Mouse (Mus musculus) ovary, adult 18-20 months (tissue): ENCODE measurements around the gene Fzd7.
"Not testable (repeated sequence)": the region's sequence is repeated elsewhere in the genome, so short reads cannot be mapped to it uniquely, and the experiment has no call there.

Experiments
- DNase-seq: peaks from one replicate; pipeline ENCODE4 v3.0.0; 2022; ENCODE audit warnings: low spot score, mixed read lengths

Gene Fzd7

DNA sequence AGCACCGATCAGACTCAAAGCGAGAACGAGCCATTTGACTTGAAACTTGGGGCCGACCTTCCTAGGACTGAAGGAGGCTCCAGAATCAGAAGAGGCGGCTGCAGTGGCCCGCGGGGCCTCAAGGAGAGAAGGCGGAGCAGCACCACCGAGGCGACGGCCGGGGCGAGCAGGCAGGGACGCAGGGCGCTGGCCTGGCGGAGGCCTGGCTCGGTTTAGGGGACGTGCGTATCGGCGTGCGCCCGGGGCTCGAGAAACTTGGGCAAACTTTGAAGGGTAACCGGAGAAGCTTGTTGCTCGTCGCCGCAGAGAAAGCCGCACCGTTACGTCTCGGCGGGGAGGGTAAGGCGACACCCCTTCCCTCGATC is at the start of gene Fzd7:
Fzd7 (plus strand) TSS at position 94 of the 365 bp plus-strand sequence.
- DNase-seq, result no peak

DNA sequence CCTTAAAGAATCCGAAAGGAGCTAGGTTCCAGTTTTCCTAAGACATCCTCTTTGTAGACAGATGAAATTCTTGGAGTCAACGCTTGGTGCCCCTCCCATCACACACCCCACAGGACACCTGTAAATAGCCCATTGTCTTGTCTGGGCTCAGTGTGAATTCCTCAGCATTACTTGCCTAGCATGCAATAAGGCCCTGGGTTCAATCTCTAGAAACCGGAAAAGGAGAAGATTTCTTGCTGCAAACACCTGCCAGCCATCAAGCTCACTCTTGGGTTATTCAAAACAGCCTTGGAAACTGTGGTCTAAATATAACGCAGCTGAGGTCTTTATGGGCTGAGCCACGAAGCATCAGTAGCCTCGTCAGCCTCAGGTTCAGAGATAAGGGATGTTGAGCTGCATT is 48.9 kb upstream of the Fzd7 start:
- DNase-seq, result no peak

DNA sequence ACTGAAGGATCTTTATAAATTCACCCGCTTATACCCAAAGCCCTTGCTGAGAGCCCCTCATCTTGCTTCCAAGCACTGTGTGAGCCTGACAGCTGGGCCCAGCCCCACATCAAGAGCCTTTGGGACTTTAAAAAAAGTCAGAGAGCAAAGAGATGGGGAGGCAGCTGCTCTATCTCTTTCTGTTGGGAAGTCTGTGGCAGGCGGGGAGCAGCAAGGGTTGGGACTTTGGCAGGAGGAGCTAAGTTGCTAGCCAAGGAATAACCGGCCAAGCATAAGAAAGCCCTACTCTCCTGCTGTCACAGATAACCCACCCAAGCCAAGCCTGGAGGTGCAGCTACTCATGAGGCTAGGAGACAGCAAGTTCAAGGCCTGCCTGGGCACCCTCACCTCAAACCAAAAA is 48.2 kb upstream of the Fzd7 start:
- DNase-seq, result peak; percentile 21

DNA sequence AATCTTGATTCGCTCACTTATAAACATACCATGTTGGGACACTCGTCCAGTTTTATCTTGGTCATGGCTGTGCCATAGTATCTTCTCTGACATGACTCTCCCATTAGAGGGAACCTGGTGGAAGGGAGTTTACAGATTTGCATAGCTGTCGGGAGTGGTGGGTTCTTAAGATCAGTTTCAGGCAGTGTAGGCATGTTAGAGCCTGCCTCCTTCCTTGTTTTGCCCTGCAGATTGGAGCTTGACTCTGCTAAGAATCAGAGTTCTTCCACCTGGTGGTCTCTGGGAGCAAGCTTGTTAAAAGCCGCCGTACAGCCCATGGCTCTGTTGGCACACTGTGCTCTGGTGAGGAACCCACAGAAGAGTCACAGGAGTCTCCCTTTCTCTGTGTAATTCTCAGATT is 47.0 kb upstream of the Fzd7 start:
- no peak for DNase-seq

GRCm38 (mm10) chr1:59436321-59436720 is 45.9 kb upstream of the Fzd7 start:
- no peak for DNase-seq

- DNase-seq, result no peak
These were observed 44.3 kb upstream of the Fzd7 start for GRCm38 (mm10) chr1:59437927-59438326.

DNA sequence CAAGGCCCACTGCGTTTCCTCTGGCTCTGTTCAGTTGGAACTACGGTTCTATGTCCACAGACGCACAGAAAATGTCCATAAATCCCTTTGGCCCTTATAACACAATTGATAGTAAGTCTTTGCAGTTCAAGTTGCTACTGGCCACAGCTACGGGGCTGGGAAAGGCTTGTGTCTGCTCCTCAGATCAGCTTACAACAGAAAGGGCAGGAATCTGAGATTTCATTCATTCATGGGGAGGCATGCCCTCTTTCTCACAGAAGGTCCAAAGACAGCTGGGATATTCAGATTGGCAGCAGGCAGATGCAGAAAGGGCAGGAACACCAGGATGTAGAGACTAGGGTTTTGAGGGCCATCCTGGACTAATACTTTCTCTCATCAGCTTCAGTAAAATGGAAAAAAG is 43.9 kb upstream of the Fzd7 start:
- no peak for DNase-seq

DNA sequence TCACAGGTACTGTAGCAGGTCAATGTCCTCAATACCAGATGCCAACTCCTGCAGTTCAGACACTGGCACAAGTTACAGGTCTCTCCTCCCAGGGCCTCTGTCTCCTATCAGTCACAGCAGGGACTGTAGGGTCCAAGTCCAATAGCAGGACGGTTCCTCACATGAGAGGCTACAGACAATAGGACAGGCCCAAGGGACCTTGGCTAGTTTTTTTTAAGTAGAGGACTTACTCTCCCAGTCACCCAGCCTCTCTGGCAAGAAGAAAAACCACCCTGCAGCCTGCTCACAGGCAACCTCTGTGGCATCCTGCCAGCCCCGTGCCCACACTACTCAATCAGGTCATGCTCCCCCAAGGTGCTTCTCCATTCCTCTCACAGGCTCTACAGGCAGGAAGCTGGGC is 43.0 kb upstream of the Fzd7 start:
- DNase-seq, result no peak

GRCm38 (mm10) chr1:59439941-59440340 is 42.3 kb upstream of the Fzd7 start:
- DNase-seq, result no peak

GRCm38 (mm10) chr1:59442721-59443120 is 39.5 kb upstream of the Fzd7 start:
- DNase-seq, result not testable (repeated sequence)

DNA sequence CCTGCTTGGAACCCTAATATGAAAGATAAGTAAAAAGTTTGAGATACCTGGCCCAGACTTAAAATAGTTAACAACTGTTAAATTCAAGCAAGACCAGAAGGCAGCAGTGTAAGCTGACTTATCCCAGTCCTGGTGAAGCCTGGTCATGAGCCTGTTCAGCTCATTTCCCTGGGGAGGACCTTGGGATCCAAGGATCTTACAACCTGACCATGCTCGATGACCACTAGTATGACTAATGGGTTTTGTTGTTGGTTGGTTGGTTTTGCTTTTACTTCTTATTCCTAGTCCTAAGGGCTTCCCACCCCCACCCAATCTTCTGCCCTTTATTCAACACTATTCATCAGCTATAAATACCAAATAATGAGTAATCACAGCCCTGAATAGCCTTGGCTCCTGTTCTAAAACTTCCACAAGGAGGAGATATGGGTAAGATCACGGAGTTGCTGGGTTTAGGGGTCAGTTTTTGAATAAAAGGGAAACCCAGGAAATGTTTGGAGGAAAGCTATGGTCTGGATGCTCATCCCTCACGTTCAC is 38.0 kb upstream of the Fzd7 start:
- no peak for DNase-seq

- no peak for DNase-seq
These were observed 37.0 kb upstream of the Fzd7 start for GRCm38 (mm10) chr1:59445242-59445641.

DNA sequence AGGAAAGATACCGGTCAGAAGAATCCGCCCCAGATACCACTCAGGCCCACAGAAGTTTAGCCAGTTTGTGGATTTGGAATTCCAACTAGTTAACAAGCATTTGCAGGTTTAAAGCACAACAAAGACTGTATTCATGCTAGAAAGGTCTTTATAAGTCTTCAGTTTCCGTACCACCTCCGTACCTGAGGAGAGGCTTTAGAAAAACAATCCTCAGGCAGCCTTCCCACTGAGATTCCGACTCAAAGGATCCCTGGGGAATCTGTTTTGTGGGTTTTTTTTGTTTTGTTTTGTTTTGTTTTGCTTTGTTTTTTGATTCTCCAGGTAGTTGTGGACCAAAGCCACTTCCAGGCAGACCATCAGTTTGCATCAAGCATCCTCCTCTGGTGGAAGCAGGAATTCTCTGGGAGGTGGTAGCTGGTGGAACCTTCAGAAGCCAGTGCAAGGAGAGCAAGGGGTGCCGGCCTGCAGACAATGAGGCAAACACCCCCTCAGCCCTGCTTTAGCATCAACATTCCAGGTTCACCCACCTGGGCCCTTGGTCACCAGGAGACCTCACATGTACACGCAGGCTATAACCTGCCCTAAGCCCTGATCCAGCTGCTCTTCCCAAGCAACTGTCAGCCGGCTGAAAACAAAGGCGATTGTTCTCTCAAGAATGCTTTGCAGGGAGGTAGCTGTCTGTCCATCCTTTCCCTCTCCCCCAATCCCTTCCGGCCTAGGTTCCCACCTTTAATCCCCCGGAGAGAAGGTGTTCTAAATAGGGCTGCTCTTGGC is 33.5 kb upstream of the Fzd7 start:
- no peak for DNase-seq

- no peak for DNase-seq
These were observed 32.8 kb upstream of the Fzd7 start for GRCm38 (mm10) chr1:59449423-59449822.

GRCm38 (mm10) chr1:59450896-59451295 is 31.3 kb upstream of the Fzd7 start:
- DNase-seq, result no peak

- no peak for DNase-seq
These were observed 30.6 kb upstream of the Fzd7 start for GRCm38 (mm10) chr1:59451584-59451983.

DNA sequence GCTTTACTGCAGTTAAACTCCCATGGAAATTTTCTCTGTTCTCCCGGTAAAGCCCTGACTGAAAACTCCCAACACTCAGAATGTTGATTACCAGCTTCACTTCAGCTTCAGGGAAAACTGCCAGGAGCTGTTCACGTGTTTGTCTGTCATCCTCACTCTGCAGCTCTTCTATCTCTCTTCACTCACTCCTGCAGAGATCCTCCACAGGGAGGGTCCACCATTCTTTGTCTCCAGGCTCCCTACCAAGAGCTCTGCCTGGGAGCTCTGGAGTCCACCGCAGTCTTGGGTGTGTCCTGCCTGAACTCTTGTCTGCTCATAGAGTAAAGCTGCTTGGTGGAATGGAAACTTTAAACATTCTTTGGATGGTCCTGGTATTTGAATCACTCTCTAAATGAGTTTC is 25.4 kb upstream of the Fzd7 start:
- DNase-seq, result no peak

GRCm38 (mm10) chr1:59457873-59458272 is 24.4 kb upstream of the Fzd7 start:
- DNase-seq, result no peak

DNA sequence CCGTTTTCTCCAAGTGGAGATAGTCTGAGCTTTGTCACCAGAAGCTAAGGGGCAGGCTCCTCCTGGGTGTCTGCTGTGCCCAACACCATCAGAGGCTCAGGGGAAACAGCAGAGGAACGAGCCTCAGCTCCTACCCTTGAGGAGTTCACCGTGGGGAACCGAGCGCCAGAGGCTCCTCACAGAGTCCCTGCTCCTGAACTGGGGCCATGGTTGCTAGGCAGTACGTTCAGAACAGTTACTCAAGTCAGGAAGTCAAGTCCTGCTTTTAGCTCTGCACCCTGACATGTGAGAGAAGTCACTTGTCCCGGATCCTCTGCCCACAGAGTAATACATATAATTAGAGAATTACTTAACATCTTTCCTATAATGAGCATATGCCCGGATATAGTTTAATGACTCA is 23.3 kb upstream of the Fzd7 start:
- DNase-seq, result no peak

DNA sequence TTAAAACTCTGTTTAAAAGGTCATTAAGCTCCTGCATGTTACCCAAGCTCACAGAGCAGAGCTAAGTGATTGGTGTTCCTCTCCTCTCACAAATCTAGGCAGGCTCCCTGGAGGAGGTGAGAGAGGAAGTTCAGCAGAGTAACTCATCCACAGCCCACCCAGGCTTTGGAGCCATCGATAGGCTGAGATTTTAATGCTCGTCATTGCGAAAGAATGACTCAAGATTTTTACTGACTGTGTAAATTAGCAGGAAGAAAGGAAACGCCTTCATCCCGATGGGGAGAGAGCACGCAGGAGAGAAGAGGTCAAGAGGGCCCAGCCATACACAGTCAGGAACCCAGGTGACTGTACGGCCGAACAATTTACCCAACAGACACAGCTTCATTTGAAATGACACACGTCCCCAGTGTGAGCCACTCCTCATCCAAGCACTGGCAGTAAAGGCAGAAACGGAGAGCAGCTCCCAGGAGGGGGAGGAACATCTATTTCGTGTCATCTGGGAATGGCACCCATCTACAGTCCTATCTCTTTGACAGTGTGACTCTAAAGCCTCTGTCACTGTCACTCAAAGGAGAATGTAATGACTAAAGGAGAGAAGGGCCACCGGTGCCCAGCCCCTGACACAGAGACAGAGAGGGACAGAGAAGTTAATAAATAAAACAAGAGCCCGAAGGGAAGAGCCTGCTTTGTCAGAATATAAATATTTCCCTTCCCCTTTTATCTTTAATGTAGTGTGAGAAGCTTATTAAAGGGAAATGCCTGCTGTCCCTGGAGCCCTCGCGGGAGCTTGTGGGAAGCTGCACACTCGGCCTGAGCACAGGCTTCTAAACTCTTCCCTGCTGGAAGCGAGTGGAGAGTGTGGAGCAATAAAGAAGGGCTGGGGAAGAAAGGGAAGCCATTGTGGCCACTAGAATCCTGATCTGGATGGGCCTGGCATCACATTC is 17.3 kb upstream of the Fzd7 start:
- no peak for DNase-seq

- DNase-seq, result no peak
These were observed 16.6 kb upstream of the Fzd7 start for GRCm38 (mm10) chr1:59465640-59466008.

- no peak for DNase-seq
These were observed 13.1 kb upstream of the Fzd7 start for GRCm38 (mm10) chr1:59469170-59469569.

DNA sequence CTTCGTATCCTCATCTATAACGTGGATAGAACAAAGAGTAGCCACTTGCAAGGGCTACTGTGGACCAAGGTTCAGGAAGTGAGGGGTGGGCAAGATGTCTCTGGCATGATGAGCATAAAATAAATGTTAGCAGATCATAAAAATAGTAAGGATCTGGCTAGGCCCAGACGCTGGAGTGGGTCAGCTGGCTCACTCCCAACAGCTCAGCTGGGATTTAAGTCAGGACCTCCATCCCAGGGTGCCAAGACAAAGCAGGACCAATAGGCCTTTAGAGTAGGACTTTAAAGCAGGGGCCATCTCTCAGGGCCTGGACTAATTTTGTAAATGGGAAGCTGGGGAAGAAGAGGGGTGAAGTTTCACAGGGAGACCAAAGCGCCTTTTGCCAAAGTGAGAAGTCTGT is 11.5 kb upstream of the Fzd7 start:
- no peak for DNase-seq
